Mouse (Mus musculus) kidney, adult 2 months (tissue): ENCODE measurements around the gene Slc35g1. TPM values are rescaled to one million over a fixed set of nuclear protein-coding genes. Genes with fewer than 3 reads are reported as not detected.
"Not testable (repeated sequence)": the region's sequence is repeated elsewhere in the genome, so short reads cannot be mapped to it uniquely, and the experiment has no call there.

Source experiments
- DNase-seq: peaks from one replicate; pipeline ENCODE4 v3.0.0; 2021
- H3K27ac ChIP-seq: fragments of 200-500 bp; 2 replicates; pipeline ENCODE4 v1.5.1; 2012; ENCODE audit warnings: low read depth, low read length, control low read depth, inconsistent platforms; ENCODE audit not compliant: insufficient read depth
- H3K27me3 ChIP-seq: fragments of 200-500 bp; replicated peaks from 2 replicates; pipeline ENCODE4 v1.6.1; 2012; ENCODE audit warnings: mild to moderate bottlenecking, moderate library complexity, low read length, inconsistent platforms; ENCODE audit not compliant: control insufficient read depth, insufficient read depth
- H3K36me3 ChIP-seq: fragments of 200-500 bp; 2 replicates; pipeline ENCODE4 v1.6.1; 2012; ENCODE audit warnings: mild to moderate bottlenecking, moderate library complexity, low read length, inconsistent platforms; ENCODE audit not compliant: control insufficient read depth, insufficient read depth
- H3K4me1 ChIP-seq: fragments of 200-500 bp; 2 replicates; pipeline ENCODE4 v1.6.1; 2011; ENCODE audit warnings: low read length; ENCODE audit not compliant: control insufficient read depth, insufficient read depth
- H3K4me3 ChIP-seq: fragments of 200-500 bp; 2 replicates; pipeline ENCODE4 v1.5.1; 2011; ENCODE audit warnings: mild to moderate bottlenecking, low read depth, low read length, control low read depth; ENCODE audit not compliant: insufficient read depth
- CTCF ChIP-seq: fragments of 200-500 bp; conservative IDR thresholded peaks from 2 replicates; pipeline ENCODE4 v1.5.1; 2011; ENCODE audit warnings: low read depth, mild to moderate bottlenecking, control low read depth, low read length, moderate library complexity, mixed read lengths; ENCODE audit not compliant: insufficient read depth, insufficient read length
- POLR2A ChIP-seq: fragments of 200-500 bp; IDR thresholded peaks from one replicate; pipeline ENCODE4 v1.6.1; 2011; ENCODE audit warnings: low read depth, low read length, control low read depth
- WGBS: fragments of 180-500 bp; shearing (Covaris S2); methylation state at CpG from one replicate; pipeline ENCODE4 v1.1.7; 2018; 5-methylcytosine and 5-hydroxymethylcytosine counted together
- polyA plus RNA-seq: library from polyadenylated mRNA; depleted of rRNA; stranded (reverse); fragments of >200 nt; gene quantifications from 2 replicates; pipeline ENCODE4 v1.2.3, GENCODE M21; 2012

Gene Slc35g1
- polyA plus RNA-seq, 1 experiment = 5.9 TPM

GRCm38 (mm10) chr19:38363879-38364659 is 31.7 kb upstream of the Slc35g1 start:
- Histone ChIP-seq H3K27me3 (peaks cover 4% of the 10 kb centered on the region; the same call in 1 of the 2 replicates), H3K36me3 (no peaks in the 10 kb centered on the region), H3K4me1 (no peaks in the 10 kb centered on the region), H3K4me3 (no peak overlapping the region), H3K27ac (peak overlapping the region; percentile 67)
- TF ChIP-seq POLR2A (no peak), CTCF (no peak)
- 32% methylated on average over 6 of the region's 6 CpGs for WGBS
- DNase-seq = peak; percentile 22

- no peaks in the 10 kb centered on the region for H3K36me3 ChIP-seq
- no peak for DNase-seq
- no peak overlapping the region for H3K4me3 ChIP-seq
- H3K27me3 ChIP-seq = peaks cover 4% of the 10 kb centered on the region; the same call in 1 of the 2 replicates
- peak overlapping the region; percentile 50 for H3K27ac ChIP-seq
- no peaks in the 10 kb centered on the region for H3K4me1 ChIP-seq
- WGBS = 25% methylated on average over 11 of the region's 11 CpGs
- no peak for TF ChIP-seq POLR2A
- TF ChIP-seq CTCF = no peak
Observed at GRCm38 (mm10) chr19:38364939-38365614, 30.7 kb upstream of the Slc35g1 start.

GRCm38 (mm10) chr19:38372460-38373102 is 23.2 kb upstream of the Slc35g1 start:
- no peak overlapping the region for H3K4me3 ChIP-seq
- TF ChIP-seq CTCF (no peak), POLR2A (no peak)
- H3K36me3 ChIP-seq = no peaks in the 10 kb centered on the region
- peaks cover 4% of the 10 kb centered on the region; the same call in 1 of the 2 replicates for H3K4me1 ChIP-seq
- 15% methylated on average over 11 of the region's 11 CpGs for WGBS
- peak; percentile 84 for DNase-seq
- 0 out of 2 replicates have a peak, but pooled peaks cover 1% of the 10 kb centered on the region for H3K27me3 ChIP-seq
- peak overlapping the region; percentile 56 for H3K27ac ChIP-seq

GRCm38 (mm10) chr19:38373371-38373770 is 22.4 kb upstream of the Slc35g1 start:
- DNase-seq = no peak
- Histone ChIP-seq H3K27me3 (0 out of 2 replicates have a peak, but pooled peaks cover 1% of the 10 kb centered on the region), H3K27ac (peak overlapping the region; percentile 56), H3K36me3 (no peaks in the 10 kb centered on the region), H3K4me1 (peaks cover 4% of the 10 kb centered on the region; the same call in 1 of the 2 replicates), H3K4me3 (no peak overlapping the region)
- WGBS = 57% methylated on average over 2 of the region's 2 CpGs
- TF ChIP-seq POLR2A = no peak

GRCm38 (mm10) chr19:38383769-38384168 is 12.0 kb upstream of the Slc35g1 start:
- DNase-seq = no peak
- no peak for TF ChIP-seq CTCF
- no peak for TF ChIP-seq POLR2A
- H3K4me1 ChIP-seq = no peaks in the 10 kb centered on the region
- no peaks in the 10 kb centered on the region for H3K27me3 ChIP-seq
- no peak overlapping the region for H3K27ac ChIP-seq
- H3K36me3 ChIP-seq = no peaks in the 10 kb centered on the region
- 83% methylated on average over 12 of the region's 12 CpGs for WGBS
- no peak overlapping the region for H3K4me3 ChIP-seq

- H3K36me3 ChIP-seq, H3K4me3 ChIP-seq, H3K27me3 ChIP-seq, H3K4me1 ChIP-seq, H3K27ac ChIP-seq, DNase-seq: not testable (repeated sequence)
- 85% methylated on average over 1 of the region's 1 CpGs for WGBS
Observed at GRCm38 (mm10) chr19:38387021-38387420, 8.8 kb upstream of the Slc35g1 start.

- 95% methylated on average over 4 of the region's 4 CpGs for WGBS
- Histone ChIP-seq H3K36me3 (no peaks in the 10 kb centered on the region), H3K4me1 (no peaks in the 10 kb centered on the region), H3K27me3 (no peaks in the 10 kb centered on the region), H3K27ac (no peak overlapping the region), H3K4me3 (no peak overlapping the region)
- TF ChIP-seq CTCF (no peak), POLR2A (no peak)
- no peak for DNase-seq
Observed at GRCm38 (mm10) chr19:38387835-38388234, 7.9 kb upstream of the Slc35g1 start.
